Mouse (Mus musculus) embryo, embryonic 10 days (tissue): ENCODE results near the gene Gm17655.
"Not testable (repeated sequence)": the region's sequence is repeated elsewhere in the genome, so short reads cannot be mapped to it uniquely, and the experiment has no call there.

Experiments
- DNase-seq: peaks from one replicate; pipeline ENCODE4 v3.0.0-alpha.2; 2015; ENCODE audit warnings: low spot score

Gm17655 gene

DNA sequence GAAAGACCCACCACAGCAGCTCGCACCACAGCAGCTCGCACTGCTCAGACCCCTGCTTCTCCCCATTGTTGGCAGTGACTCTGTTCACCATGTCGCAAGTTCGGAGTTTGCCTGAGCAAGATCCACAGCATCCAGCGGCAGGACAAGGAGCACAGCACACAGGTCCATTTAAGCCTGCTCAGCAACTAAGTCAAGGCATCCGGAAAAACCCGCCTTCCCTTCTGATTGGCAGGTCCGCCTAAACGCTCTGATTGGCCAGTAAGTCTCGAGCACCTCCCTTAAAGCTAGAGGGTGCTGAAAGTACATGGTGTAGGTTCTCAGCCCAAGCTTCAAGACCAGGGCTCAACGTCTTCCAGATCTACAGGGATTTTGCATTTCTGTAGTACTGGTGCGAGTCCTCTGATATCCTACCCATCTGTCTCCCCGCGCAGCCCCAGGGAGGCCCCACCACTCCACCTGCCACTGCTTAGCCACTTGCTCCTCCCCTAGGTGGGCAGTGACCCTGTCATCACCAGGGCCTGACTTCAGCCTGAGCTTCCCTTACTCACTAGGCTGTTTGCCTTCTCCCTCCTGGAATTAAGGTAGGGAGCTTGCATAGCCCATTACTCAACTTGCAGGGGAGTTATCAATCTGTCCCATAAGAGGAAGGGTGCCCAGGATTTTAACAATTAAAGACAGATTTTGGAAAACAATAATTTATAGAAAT is 14.0 kb upstream of the Gm17655 start:
- DNase-seq = peak; percentile 17

DNA sequence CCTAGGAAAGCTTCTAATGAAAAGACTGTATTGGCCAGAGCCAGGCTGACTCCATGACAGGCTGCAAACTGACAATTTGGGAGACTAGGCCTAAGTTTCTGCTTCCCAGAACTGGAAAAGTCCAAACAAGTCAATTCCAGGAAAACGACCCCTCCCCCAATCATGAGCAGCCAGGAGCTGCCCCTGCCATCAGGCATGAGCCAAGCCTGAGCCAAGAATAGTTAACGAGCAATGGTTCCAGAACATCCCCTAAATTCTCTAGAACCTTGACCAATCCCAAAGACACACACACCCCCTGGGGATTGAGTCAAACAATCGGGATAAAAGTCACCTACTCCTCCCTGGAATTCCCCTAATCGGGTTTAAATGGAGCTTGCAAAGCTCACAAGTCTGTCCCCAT is 10.6 kb upstream of the Gm17655 start:
- DNase-seq = no peak

- DNase-seq = peak; percentile 80
Measured at GRCm38 (mm10) chr5:110057637-110058408, 14.5 kb downstream of the Gm17655 start.

- DNase-seq = peak; percentile 46
Measured at GRCm38 (mm10) chr5:110023694-110024427, 48.5 kb downstream of the Gm17655 start.

GRCm38 (mm10) chr5:110023273-110023672 is 49.0 kb downstream of the Gm17655 start:
- DNase-seq = peak; percentile 4

DNA sequence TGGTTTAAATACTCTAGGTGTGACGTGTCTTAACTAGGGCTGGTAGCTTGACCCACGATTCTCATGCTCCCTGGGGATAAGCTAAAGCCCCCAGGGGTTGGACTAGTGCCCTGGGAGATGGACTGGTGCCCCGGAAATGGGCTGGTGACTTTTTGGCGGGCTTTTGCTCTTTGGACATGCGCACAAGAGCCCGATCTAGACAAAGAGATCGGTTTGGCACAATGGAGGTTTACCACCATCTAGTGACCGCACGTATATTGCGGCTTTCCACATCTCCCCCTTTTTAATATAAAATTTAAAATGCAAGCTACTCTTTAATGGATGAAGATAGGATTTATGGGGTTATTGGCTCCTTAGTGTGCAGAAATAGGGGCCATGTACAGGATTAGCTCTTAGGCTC is 56.5 kb downstream of the Gm17655 start:
- not testable (repeated sequence) for DNase-seq
